Mouse (Mus musculus): ENCODE measurements around the gene Zfp605.
"Not testable (repeated sequence)": the region's sequence is repeated elsewhere in the genome, so short reads cannot be mapped to it uniquely, and the experiment has no call there.

Zfp605 gene

GRCm38 (mm10) chr5:110106901-110107564 is 2.9 kb upstream of the Zfp605 start:
- in situ Hi-C loops (cut with MboI; ENCODE audit: unreplicated experiment in 2 of 2), result loop anchor here in 1 of 2 experiments (5.0 kb wide), 1 partner anchor 550 kb away; the partner anchor contains the start of gene Crlf2

- in situ Hi-C loops (cut with MboI; ENCODE audit: unreplicated experiment in 2 of 2), result loop anchor here in 1 of 2 experiments (5.0 kb wide), 1 partner anchor 550 kb away; the partner anchor contains the start of gene Crlf2
These were observed 2.1 kb upstream of the Zfp605 start, which contains the start of gene Gtpbp6 for GRCm38 (mm10) chr5:110107581-110108304. Gene Gtpbp6 (minus strand): TSS chr5:110108197.

- in situ Hi-C loops (cut with MboI; ENCODE audit: unreplicated experiment in 2 of 2), result loop anchor here in 1 of 2 experiments (5.0 kb wide), 1 partner anchor 551 kb away; the partner anchor contains the start of gene Crlf2
These were observed 1.6 kb upstream of the Zfp605 start for GRCm38 (mm10) chr5:110108305-110108628.

GRCm38 (mm10) chr5:110122380-110122779 is 12.5 kb downstream of the Zfp605 start:
- in situ Hi-C loops (cut with MboI; ENCODE audit: unreplicated experiment in 2 of 2), result not testable (repeated sequence)

- in situ Hi-C loops (cut with MboI; ENCODE audit: unreplicated experiment in 2 of 2), result loop anchor here (5.0 to 10.0 kb wide), 2 partner anchors 533 to 581 kb away; partner anchors contain the start of gene Crlf2 (in 1 of the 2)
These were observed 25.6 kb downstream of the Zfp605 start, which contains the start of gene Chfr for GRCm38 (mm10) chr5:110135293-110136086. Gene Chfr (plus strand): TSS chr5:110135842.

GRCm38 (mm10) chr5:110136087-110136464 is 26.2 kb downstream of the Zfp605 start:
- in situ Hi-C loops (cut with MboI; ENCODE audit: unreplicated experiment in 2 of 2), result loop anchor here (5.0 to 10.0 kb wide), 2 partner anchors 534 to 581 kb away; partner anchors contain the start of gene Crlf2 (in 1 of the 2)

GRCm38 (mm10) chr5:110137816-110138215 is 27.9 kb downstream of the Zfp605 start:
- in situ Hi-C loops (cut with MboI; ENCODE audit: unreplicated experiment in 2 of 2), result loop anchor here (5.0 to 10.0 kb wide), 2 partner anchors 536 to 583 kb away; partner anchors contain the start of gene Crlf2 (in 1 of the 2)

- in situ Hi-C loops (cut with MboI; ENCODE audit: unreplicated experiment in 2 of 2), result loop anchor here (5.0 to 10.0 kb wide), 2 partner anchors 537 to 585 kb away; partner anchors contain the start of gene Crlf2 (in 1 of the 2)
These were observed 29.4 kb downstream of the Zfp605 start for GRCm38 (mm10) chr5:110139325-110139724.

GRCm38 (mm10) chr5:110140424-110140823 is 30.5 kb downstream of the Zfp605 start:
- in situ Hi-C loops (cut with MboI; ENCODE audit: unreplicated experiment in 2 of 2), result loop anchor here in 1 of 2 experiments (5.0 kb wide), 1 partner anchor 538 kb away; no protein-coding TSS in a partner anchor

GRCm38 (mm10) chr5:110142309-110142708 is 32.4 kb downstream of the Zfp605 start:
- in situ Hi-C loops (cut with MboI; ENCODE audit: unreplicated experiment in 2 of 2), result loop anchor here in 1 of 2 experiments (5.0 kb wide), 1 partner anchor 540 kb away; no protein-coding TSS in a partner anchor

GRCm38 (mm10) chr5:110143007-110143406 is 33.1 kb downstream of the Zfp605 start:
- in situ Hi-C loops (cut with MboI; ENCODE audit: unreplicated experiment in 2 of 2), result loop anchor here in 1 of 2 experiments (5.0 kb wide), 1 partner anchor 541 kb away; no protein-coding TSS in a partner anchor

GRCm38 (mm10) chr5:110169374-110169773 is 59.5 kb downstream of the Zfp605 start:
- in situ Hi-C loops (cut with MboI; ENCODE audit: unreplicated experiment in 2 of 2), result no loop called here

GRCm38 (mm10) chr5:110176362-110177020 is 66.6 kb downstream of the Zfp605 start, which contains the start of gene Golga3:
Gene Golga3 (plus strand): TSS chr5:110176701.
- in situ Hi-C loops (cut with MboI; ENCODE audit: unreplicated experiment in 2 of 2), result no loop called here

- in situ Hi-C loops (cut with MboI; ENCODE audit: unreplicated experiment in 2 of 2), result no loop called here
These were observed 67.1 kb downstream of the Zfp605 start for GRCm38 (mm10) chr5:110177021-110177420.

GRCm38 (mm10) chr5:110178628-110179027 is 68.7 kb downstream of the Zfp605 start:
- in situ Hi-C loops (cut with MboI; ENCODE audit: unreplicated experiment in 2 of 2), result no loop called here

Data from v-Abl transformed pro-B cells (cell line).